Mouse (Mus musculus) embryonic fibroblast, embryonic 13.5 days (primary cell): ENCODE measurements around the gene Hspa1l. TPM values are rescaled to one million over a fixed set of nuclear protein-coding genes. Genes with fewer than 3 reads are reported as not detected.
"Not testable (repeated sequence)": the region's sequence is repeated elsewhere in the genome, so short reads cannot be mapped to it uniquely, and the experiment has no call there.

Experiments used
- H3K27ac ChIP-seq: 2 replicates; pipeline ENCODE4 v1.5.1; 2012; ENCODE audit warnings: low read length, control low read depth, inconsistent platforms; ENCODE audit not compliant: insufficient read depth
- H3K4me1 ChIP-seq: 2 replicates; pipeline ENCODE4 v1.6.1; 2011; ENCODE audit warnings: low read length; ENCODE audit not compliant: control insufficient read depth, insufficient read depth
- H3K4me3 ChIP-seq: 2 replicates; pipeline ENCODE4 v1.5.1; 2011; ENCODE audit warnings: mild to moderate bottlenecking, control low read depth, low read length; ENCODE audit not compliant: insufficient read depth
- CTCF ChIP-seq: IDR thresholded peaks from 2 replicates; pipeline ENCODE4 v1.5.1; 2011; ENCODE audit warnings: mild to moderate bottlenecking, control low read depth, low read length, moderate library complexity, borderline replicate concordance; ENCODE audit not compliant: insufficient read depth
- POLR2A ChIP-seq: IDR thresholded peaks from 2 replicates; pipeline ENCODE4 v1.6.1; 2011; ENCODE audit warnings: low read depth, mild to moderate bottlenecking, control low read depth, low read length, moderate library complexity
- polyA plus RNA-seq: library from polyadenylated mRNA; stranded (reverse); fragments of >200 nt; gene quantifications from 2 replicates; pipeline ENCODE4 v1.2.4, GENCODE M21; 2011; ENCODE audit warnings: low read depth; ENCODE audit not compliant: missing spikeins, insufficient read length

Gene Hspa1l
- polyA plus RNA-seq, 1 experiment, result not detected

DNA sequence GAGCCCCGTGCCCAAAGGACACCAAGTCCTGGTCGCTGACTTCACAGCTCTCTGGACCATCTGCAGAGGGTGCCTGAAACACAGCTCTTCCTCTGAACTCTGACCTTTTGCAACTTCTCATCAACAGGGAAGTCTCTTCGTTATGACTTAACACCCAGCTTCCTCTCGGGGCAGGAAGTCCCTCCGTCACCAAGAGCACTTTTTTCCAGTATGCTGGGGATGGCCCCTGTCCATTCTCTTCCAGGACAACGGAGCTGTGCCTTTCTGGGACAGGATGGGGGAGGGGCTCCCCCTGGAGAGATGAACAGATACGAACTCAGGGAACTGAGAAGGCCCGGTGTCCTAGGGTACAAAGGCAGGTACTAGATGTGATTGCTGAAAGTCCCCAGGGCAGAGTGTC lies 37.7 kb upstream of the Hspa1l start:
- Histone ChIP-seq H3K4me1 (0 out of 2 replicates have a peak, but pooled peaks cover 2% of the 10 kb centered on the region), H3K4me3 (no peak overlapping the region), H3K27ac (no peak overlapping the region)
- TF ChIP-seq CTCF, result no peak
- TF ChIP-seq POLR2A, result no peak

DNA sequence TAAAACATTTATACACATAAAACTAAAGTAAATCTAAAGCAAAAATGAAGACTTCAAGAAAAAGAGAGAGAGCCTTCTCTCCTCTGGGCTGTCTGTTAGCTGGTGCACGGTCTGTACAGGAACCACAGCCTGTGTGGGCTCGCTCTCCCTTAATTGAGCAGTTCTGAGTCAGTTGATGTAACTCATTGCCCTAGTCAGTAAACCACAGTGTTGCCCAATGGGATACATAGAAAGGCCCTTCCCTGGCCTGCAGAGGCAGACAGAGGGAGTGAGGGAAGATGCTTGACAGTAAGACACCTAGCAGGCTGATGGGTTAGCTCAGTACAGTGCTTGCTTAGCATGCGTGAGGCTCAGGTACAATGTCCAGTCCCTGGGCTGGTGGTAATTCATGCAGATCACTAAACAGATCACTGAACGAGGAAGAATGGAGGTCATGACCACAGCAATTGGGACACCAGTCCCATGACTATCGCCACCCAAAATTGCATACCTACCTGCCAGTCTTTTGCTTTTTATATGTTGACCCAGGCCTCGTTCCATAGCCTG lies 34.5 kb upstream of the Hspa1l start:
- Histone ChIP-seq H3K4me1 (no peaks in the 10 kb centered on the region), H3K27ac (no peak overlapping the region), H3K4me3 (no peak overlapping the region)
- TF ChIP-seq CTCF (no peak), POLR2A (no peak)

DNA sequence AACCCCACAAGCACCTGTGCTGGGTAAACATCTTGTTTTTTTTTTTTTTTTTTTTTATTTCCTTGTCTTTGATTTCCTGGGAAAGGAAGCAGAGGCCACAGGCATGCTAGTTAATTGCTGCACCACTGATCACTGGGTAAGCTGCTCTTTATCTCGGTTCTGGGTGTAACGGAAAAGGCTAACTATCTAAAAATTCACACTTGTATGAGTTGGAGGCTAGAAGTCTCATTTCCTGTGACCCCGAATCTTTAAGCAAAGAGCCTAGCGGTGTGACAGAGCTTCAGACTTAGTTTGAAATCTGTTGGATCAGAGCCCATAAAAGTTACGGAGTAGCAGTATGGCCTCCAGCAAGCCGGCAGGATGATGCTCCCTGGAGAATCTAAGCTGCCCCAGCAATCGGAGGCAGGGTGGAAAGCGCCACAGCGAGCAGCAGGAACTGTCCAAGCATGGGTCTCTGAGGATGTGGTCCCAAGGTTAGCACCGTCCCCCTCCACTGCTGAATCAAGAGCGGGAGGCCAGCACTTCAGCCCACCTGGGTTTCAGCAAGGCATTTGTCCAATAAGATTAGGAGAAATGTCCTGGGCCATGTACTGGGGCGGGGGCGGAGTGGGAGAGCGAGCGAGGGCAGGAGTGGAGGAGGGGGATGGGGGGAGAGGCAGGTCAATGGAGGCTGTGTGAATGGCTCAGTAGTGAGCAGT lies 31.0 kb upstream of the Hspa1l start:
- H3K27ac ChIP-seq, result no peak overlapping the region
- H3K4me3 ChIP-seq, result no peak overlapping the region

DNA sequence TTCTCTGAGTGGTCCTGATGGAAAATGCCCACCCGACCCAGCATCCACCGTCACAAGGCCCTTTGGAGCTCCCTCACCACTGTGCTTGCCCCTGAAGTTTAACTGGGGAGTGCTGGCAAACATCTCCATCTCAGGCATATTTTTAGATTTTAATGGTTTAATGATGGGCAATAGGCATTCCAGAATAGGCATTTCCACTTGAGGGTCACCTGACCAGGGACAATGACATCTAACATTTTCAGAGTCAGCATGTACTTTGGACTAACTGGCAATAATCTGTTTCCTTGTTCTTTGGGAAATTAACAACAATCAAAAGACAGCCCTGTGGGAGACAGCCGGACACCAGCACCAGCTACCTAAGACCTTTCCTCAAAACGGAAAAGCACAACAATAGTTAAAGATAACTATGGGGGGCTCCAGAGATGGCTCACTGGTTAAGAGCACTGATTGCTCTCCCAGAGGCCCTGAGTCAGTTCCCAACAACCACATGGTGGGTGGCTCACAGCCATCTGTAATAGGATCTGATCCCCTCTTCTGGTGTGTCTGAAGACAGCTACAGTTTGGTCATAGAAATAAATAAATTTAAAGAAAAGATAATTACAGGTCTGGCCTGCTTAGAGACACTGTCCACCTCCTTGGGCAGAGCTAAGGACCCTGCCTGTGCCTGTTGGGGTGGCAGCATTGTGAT lies 29.2 kb upstream of the Hspa1l start:
- no peak overlapping the region for H3K27ac ChIP-seq
- TF ChIP-seq POLR2A (no peak), CTCF (no peak)
- peaks cover 9% of the 10 kb centered on the region for H3K4me1 ChIP-seq
- H3K4me3 ChIP-seq, result no peak overlapping the region

More for the DNA sequence above, 31.0 kb upstream of the Hspa1l start:
- TF ChIP-seq POLR2A, result no peak
- TF ChIP-seq CTCF, result no peak
- H3K4me1 ChIP-seq, result peaks cover 9% of the 10 kb centered on the region

DNA sequence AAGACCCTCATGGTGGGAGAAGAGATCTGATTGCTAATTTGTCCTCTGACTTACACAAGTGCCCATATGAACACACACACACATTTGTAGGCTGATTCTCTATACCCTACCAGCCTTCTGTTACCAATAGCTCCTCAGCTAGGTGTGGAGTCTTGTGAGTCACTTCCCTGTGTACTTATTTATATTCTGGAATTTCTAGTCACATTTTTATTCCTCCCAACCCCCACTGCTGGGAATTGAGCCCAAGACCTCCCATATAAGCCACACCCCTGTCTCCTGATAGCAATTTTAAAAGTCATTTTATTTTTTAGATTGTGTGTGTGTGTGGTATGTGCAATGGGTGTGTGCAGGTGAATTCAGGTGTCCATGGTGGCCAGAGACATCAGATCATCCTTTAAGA lies 28.1 kb upstream of the Hspa1l start:
- TF ChIP-seq CTCF, result no peak
- no peak for TF ChIP-seq POLR2A
- Histone ChIP-seq H3K4me1 (peaks cover 9% of the 10 kb centered on the region), H3K4me3 (no peak overlapping the region), H3K27ac (no peak overlapping the region)

DNA sequence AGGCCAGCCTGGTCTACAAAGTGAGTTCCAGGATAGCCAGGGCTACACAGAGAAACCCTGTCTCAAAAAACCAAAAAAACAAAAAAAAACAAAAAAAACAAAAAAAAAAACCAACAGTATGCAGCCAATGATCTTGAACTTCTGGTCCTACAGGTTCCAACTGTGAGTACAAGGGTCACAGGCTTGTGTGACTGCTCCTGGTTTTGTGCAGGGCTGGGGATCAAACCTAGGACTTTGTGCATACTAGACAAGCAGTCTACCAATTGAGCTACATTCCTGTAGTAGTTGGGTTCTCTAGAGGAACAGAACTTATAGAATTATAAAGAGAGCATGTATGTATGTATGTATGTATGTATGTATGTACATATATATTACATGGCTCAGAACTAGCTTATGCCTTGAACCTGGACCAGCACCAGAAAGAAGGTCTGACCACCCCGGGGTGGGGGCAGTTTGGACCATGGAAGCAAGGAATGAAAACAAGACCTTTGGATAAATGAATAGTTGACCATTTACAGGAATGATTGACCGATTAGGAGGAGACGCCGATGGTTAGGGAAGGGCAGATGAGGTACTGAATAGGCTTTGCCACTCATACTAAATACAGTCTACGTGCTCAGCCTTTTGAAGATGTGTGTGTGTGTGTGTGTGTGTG lies 25.9 kb upstream of the Hspa1l start:
- H3K4me3 ChIP-seq, result no peak overlapping the region
- TF ChIP-seq POLR2A, result no peak
- TF ChIP-seq CTCF, result no peak
- peaks cover 9% of the 10 kb centered on the region for H3K4me1 ChIP-seq
- H3K27ac ChIP-seq, result no peak overlapping the region

DNA sequence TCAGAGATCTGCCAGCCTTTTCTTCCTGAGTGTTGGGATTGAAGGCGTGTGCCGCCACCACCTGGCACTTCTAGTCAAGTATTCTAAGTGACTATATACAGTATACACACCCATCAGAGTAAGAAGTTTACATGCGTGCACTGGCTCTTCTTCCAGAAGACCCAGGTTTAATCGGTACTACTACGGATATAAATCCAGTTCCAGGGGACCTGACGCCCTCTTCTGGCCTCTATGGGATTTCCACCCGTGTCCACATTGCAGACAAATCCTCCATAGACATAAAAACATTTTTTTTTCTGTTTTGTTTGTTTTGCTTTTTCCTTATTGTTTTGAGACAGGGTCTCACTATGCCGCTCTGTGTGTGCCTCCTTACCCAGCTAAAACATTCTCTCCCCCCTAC lies 24.9 kb upstream of the Hspa1l start:
- Histone ChIP-seq H3K27ac (no peak overlapping the region), H3K4me3 (no peak overlapping the region), H3K4me1 (peaks cover 9% of the 10 kb centered on the region)
- no peak for TF ChIP-seq CTCF
- no peak for TF ChIP-seq POLR2A

DNA sequence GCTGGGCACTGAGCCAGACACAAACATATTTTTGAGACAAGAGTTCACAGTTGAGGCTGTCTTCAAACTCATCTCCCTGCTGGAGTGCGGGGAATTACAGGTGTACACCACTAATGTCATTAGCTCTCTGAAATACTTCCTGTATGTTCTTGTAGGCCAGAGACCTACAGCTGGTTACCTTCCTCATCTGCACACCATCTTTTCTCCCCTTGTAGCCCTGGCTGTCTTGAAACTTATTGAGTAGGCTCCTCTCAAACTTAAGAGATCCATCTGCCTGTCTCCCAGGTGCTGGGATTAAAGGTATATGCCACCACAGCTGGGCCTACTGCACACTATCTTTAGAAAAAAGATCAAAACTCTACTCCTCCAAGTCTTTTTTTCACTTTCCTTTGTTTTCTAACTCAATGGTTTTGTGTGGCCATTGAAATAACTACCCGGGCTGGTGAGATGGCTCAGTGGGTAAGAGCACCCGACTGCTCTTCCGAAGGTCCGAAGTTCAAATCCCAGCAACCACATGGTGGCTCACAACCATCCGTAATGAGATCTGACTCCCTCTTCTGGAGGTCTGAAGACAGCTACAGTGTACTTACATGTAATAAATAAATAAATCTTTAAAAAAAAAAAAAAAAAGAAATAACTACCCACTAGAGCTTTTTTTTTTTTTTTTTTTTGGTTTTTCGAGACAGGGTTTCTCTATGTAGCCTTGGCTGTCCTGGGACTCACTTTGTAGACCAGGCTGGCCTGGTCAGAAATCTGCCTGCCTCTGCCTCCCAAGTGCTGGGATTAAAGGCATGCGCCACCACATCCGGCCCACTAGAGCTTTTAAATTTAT lies 23.6 kb upstream of the Hspa1l start:
- not testable (repeated sequence) for H3K27ac ChIP-seq, H3K4me1 ChIP-seq, H3K4me3 ChIP-seq
- peak; percentile 31 for TF ChIP-seq POLR2A

DNA sequence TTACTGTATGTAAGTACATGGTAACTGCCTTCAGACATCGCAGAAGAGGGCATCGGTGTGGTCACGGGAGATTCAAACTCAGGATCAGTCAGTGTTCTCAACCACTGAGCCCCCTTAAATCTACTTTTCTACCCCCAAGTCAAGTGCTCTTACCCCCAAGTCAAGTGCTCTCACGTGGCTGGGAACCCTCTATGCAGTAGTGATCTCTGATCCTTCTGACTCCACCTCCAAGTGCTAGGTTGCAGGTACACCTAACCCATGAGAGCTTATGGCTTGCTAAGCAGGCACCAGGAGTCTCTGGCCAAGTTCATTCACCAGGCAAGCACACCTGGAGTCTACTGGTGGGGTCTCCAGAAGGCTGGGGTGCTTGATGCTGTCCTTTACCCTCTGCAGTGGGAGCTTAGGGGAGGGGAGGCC lies 22.9 kb upstream of the Hspa1l start:
- no peak overlapping the region for H3K4me3 ChIP-seq

More for the DNA sequence above, 22.9 kb upstream of the Hspa1l start:
- H3K27ac ChIP-seq, result no peak overlapping the region
- TF ChIP-seq POLR2A (peak; percentile 64), CTCF (no peak)
- no peaks in the 10 kb centered on the region; the same call in 1 of the 2 replicates for H3K4me1 ChIP-seq
